Mouse (Mus musculus): ENCODE measurements around the gene Efemp1. TPM values are rescaled to one million over a fixed set of nuclear protein-coding genes. Genes with fewer than 3 reads are reported as not detected.

Efemp1 gene
- 10 to 100 TPM; 16.1 to 18.6 (median 17.0) TPM for total RNA-seq (2022)

DNA sequence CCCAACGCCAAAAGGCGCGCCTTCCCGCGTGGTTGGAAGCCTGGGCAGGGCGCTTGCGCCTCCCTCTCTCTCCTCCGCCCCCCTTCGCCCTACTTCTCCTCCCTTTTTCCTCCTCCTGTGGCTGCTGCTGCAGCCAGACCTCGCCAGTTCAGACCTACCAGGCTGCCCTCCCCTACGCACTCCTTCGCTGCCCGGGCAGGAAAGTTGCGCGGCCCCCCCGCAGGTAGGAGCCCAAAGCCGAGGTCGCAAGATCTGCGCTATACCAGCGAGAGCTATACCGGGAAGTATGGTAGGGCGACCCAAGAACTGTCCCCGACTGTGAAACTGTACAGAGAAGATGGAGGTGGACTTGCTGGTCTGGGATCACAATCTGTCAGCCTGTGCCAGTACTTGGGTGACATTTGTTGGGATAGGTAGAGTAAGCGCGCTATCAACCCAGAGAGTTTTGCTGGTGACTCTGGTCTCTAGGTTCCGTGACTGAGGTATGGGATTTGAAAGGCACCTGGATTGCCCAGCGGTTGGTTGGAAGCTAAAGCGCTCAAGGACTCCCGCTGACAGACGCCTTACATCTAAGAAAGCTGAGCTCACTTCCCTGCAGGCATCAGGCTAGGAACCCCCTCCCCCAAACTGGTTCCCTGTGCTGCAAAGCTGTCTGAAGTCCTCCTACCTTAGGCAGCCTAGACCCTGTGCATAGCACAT lies at the start of gene Efemp1:
Gene Efemp1 (plus strand): TSS at position 103 of the 699 bp plus-strand sequence.
- DNase-seq (ENCODE audit: low spot score in 2 of 2), result peak; percentile 6 to 12

DNA sequence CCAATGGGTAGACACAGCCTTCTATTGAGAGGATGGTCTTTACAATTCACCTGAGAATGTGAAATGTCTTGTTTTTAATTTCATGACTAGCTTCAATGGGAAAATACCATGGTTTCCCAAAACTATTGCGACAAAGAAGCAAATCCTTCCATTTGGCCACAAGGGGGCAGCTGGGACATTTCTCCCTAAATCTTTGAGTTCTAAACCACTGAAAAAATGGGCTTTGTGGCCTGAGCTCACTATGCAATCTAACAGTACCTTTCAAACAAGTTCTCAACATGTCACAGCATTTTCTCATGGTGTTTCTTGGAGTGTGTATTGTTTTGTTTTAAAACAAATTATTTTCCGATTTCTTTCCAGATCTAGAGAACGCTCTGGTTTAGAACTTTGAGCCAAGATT lies 44.3 kb upstream of the Efemp1 start:
- DNase-seq (ENCODE audit: low spot score in 2 of 2), result no peak

DNA sequence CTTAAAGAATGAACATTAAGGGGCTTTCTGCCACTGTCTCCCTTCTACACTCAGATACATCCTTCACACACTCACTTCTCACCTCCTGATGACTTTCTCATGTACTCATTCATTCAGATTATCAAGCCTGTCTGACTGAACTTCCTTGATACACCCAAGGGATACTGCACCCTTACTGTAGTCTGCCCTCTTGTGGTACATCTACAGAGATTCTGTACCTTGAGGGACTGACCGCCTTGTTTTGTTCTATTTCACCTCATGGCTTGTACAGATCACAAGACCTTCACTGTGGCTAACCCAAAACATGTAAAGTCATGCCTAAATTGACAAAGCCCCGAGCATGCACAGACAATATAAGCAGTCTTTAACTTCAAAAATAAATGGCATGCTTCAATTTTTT lies 41.1 kb upstream of the Efemp1 start:
- no peak for DNase-seq (ENCODE audit: low spot score in 2 of 2)

DNA sequence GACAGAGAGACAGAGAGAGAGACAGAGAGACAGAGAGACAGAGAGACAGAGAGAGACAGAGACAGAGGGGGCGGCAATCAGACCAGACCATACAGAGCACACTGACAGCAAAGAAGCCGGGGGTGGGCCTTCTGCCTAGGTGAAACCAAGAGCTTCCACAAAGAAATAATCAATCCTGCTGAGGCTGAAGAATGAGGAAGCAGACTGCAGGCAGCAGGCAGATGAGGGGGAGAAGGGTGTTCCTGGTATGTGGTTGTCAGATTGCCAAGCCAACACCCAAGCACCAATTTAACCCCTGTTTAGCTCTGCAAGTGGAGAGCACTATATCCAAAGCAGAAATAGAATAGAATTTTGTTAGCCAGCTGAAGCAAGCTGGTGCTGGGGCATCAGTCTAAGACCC lies 40.4 kb upstream of the Efemp1 start:
- no peak for DNase-seq (ENCODE audit: low spot score in 2 of 2)

DNA sequence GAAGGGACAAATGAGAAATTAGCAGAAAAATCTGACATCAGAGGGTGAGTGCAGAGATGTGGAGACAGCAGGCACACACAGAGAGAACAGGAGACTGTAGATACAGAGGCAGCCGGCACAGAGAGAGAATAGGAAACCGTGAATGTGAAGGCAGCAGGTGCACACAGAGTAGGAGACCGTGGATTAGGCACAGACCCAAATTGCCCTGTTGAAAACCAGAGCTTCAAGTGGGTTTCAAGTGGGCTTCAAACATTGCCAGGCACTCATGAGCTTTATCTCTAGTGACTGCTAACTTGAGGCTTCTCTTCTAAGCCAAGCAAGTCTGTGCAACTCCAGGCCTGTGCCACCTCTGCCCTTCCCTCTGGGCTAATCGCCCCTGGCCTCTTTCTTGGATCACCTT lies 35.6 kb upstream of the Efemp1 start:
- no peak for DNase-seq (ENCODE audit: low spot score in 2 of 2)

DNA sequence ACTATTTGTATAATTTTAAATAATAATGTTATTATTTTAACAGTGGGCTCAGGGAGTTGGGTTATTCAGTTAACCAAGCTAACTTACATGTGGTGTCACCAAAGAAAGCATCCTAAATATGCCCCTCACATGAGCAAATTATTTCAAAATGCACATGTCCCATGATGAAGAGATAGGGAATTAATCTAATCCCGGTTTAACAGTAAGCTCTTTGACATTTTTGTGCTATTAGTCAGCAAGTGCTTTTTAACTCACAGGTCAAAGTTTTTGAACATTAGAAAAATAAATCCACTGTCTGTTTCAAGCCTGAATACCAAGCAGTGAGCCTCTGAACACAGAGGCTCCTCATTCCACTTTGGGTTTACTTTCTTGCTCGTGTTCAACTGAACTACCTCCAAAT lies 26.1 kb upstream of the Efemp1 start:
- DNase-seq (ENCODE audit: low spot score in 2 of 2), result no peak

DNA sequence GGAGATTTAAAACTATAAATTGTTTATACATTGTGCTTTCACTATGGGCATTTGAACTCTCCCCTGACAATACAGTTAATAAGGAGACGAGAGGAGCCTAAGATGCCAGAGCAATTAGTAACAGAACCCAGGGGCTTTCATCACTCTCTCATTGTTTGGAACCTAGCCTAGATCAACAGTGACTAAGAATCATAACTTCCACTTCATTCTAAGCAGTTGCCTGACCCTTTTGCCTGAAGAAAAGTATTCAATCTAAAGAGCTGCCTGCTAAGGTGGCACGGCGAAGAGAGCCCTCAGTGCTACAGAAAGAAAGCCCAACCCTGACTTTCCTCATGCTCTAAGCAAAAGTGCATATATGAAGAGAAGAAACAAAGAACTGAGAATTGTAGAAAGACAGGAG lies 19.2 kb upstream of the Efemp1 start:
- DNase-seq (ENCODE audit: low spot score in 2 of 2), result no peak

DNA sequence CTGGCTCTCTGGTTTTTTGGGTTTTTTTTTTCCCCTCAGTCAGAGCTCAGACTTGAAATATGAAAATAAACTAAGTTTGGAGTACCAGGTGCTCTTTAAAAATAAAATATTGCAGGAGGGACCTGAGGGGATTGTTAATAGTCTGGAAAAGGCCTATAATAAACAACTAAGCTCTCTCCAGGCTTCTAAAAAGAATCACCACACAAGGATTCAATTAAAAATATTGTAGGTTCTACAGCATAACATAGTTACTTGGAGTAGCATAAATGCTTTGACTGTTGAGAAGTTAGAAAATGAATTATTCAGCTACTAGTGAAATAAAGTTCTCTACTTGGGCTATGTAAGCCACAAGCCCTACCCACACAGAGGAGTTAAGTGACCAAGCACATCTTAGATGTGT lies 17.9 kb upstream of the Efemp1 start:
- no peak for DNase-seq (ENCODE audit: low spot score in 2 of 2)

DNA sequence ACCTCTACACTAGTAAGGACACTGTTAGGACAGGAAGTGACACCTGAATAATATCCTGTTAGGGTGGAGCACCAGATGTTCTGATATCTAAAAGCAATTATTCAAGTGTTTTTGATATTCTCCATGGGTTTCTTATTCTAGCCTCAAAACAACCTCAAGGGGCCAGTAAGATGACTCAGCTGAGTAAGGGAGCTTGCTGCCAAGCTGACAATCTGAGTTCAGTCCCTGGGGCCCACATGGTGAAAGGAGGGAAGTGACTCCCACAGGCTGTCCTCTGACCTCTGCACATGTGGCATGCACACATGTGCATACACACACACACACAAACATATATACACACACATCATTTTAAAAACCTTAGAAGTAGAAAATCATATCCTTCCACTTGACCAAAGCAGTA lies 3.2 kb upstream of the Efemp1 start:
- DNase-seq (ENCODE audit: low spot score in 2 of 2), result no peak

DNA sequence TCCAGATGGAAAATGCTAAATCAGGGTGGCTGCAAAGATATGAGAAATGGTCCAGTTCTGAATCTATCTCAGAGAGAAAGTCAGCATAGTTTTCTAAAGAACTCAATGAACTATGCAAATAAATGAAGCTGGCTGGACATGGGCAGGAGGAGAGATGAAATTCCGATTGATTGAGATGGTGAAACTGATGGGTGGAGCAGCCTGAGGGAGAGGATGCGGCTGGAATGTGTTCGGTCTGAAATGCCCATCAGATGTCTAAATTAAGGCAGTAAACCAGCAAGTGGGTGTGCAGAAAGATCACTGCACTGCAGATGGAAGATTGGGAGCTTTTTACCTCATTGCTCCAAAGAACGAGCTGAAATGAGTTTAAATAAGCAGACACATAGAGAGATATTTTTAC lies 1.4 kb upstream of the Efemp1 start:
- DNase-seq (ENCODE audit: low spot score in 2 of 2), result no peak

DNA sequence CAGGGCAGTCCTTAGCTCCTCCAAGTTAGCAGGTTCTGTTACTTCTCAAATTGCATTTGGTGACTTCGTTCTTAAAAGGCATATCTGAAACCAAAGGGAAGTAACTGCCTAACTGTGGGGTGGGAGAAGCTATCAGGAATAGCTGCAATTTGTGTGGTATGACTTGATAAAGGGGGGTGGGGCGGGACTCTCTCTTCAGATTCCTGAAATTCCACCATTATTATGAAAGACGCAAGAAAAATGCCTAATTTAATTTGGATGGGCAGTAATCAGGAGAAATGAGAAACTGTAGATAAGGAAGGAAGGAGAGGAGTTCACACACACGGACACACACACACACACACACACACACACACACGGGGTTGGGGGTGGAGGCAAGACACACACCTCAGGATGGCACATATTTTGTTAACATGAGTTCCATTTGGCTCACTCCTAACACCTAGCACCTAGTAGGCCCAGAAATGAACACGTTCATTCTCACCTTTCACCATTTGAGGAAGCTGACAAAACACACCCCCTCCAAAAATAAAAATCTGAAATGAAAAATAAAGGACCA lies 564 bp upstream of the Efemp1 start:
- DNase-seq (ENCODE audit: low spot score in 2 of 2), result no peak

DNA sequence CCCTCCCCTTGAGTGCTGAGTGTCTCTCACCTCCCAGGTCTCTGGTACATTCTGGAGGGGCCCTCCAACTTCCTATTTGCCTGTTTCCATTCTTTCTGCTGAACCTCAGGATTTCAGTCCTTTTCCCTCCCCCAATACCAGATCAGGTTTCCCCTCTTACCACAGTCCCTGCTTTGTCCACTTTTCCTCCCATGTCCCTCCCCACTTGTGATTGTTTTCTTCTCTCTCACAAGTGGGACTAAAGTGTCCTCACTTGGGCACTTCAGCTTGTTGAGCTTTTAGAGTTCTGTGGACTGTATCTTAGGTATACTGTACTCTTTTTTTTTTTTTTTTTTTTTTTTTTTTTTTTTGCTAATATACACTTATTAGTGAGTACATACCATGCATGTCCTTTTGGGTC lies 6.1 kb downstream of the Efemp1 start:
- no peak for DNase-seq (ENCODE audit: low spot score in 2 of 2)

DNA sequence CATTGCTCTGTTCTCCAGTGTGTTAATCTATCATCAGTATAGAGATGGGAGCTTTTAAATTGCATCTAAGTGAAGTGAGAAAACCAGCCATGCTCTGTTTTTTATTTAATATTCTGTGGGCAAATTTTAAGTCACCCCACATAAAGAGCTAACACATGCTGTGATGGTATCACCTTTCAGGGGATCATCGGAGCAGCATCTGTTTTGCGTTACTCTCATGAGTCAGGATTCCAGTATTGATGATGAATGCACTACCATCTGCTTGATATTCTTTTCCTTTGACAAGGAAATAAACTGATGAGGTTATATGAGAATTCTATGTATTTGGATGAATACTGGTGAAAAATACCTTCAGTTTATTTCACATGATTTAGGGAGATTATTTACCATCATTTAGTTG lies 16.1 kb downstream of the Efemp1 start:
- DNase-seq (ENCODE audit: low spot score in 2 of 2), result no peak

DNA sequence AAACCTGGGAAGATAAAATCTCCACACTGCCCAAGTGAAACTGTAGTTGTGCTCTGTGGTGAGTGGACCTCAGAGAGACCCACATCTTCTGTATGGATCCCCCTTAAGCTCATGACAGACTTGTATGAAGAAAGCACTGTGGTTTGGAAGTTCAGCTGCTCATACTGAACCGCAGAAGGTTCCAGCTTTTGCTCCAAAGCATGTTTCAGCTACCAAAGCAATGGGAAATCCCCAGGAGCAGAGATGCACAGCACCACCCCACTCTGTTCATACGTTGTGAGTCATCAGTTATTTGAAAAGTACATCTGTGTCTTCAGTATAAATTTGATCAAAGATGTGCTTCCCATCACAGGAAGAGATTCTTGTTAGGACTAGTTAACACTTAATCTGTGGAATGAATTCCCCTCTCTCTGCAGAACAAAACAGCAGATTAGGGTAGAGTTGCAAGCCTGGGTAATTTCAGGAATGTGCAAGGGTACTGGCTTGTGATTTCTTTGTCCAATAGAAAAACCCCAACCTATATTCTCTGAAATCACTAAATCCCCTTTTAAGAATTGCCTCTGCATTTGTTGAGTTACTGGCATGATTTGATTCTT lies 28.5 kb downstream of the Efemp1 start:
- DNase-seq (ENCODE audit: low spot score in 2 of 2), result no peak

DNA sequence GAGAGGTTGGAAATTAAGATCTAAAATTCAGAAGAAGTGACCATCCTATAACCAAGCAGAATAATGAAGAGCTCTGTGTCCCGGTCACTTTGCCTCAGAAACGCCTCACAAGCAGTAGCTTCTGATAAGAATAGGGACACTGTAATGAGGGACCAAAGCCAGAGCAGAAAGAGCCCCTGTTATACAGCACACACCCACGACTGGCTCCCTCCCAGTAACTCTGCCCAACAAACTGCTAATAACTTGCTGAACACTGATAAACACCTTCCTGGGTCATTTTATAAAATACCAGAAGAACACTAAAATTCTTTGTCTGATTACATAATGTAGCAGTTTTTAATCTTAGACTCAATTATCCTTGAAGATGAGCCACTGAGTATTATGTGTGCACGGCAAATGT lies 30.1 kb downstream of the Efemp1 start:
- DNase-seq (ENCODE audit: low spot score in 2 of 2), result no peak

DNA sequence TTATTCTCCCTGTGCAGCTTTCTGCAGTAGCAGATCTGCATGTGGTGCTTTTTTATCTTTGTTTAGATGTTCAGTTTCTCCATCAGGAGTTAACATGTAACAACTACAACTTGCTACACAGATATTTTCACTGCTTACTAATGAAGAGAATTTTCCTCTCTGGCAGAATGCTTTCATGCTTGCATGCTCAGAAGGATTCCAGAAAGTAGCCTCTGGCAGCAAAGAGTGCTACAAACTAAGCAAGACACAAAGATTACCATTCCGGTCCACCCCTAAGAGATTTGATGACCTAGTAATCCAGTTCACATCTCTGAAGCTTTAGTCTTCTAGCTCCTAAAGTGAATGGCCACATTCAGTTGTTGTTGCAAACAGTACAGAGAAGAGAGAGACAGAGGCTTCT lies 36.5 kb downstream of the Efemp1 start:
- DNase-seq (ENCODE audit: low spot score in 2 of 2), result no peak

DNA sequence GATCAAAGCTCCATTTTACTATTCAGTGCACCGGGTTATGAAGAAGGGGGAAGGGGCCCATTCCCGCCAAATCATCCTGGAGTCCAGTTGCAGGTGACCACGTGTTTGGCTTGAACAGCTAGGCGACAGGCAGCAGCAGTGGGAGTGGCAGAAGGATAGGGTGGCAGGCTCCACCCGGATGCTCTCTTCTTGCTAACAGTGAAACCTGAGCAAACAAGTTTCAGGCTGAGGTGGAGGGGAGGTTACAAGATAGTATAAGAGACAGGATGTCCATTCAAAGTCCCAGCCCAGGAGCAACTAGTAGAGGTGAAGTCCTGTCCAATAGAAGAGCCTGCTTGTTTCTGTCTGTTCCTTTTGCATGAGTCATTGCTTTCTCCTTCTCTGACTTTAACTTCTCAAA lies 38.5 kb downstream of the Efemp1 start:
- no peak for DNase-seq (ENCODE audit: low spot score in 2 of 2)

DNA sequence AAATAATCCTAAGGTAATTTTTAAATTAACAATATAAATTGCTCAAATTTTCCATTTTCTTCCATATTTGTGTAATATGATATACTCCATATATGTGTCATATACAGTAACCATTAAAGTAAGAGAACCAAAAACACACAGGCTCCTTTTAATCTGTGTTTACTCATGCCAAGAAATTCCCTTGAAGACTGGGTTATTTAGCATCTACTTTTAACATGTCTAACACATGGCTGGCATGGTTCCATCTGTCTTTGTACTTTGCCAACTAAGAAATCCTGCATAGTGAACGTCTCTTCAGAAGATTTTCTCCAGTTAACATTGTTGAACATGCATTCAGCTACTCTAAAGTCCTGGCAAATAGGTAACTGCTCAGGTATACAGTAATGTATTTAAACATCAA lies 46.4 kb downstream of the Efemp1 start:
- no peak for DNase-seq (ENCODE audit: low spot score in 2 of 2)

DNA sequence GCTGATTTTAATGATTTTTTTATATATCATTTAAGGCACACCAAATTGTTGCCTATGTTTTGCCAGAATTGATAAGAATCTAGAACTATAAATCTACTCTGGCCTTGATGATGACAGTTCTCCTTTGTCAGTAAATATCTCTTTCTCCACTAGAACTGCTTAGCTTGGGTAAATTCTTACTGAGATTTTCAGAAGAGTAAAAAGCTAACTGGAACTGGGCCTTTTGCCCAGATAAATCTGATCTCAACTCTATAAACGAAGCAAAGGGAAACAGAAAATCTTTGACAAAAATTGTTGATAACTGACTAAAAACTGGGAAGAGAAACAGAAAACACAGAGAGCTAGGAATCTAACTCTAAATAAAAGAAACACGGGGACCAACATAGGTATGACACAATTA lies 51.6 kb downstream of the Efemp1 start:
- no peak for DNase-seq (ENCODE audit: low spot score in 2 of 2)

DNA sequence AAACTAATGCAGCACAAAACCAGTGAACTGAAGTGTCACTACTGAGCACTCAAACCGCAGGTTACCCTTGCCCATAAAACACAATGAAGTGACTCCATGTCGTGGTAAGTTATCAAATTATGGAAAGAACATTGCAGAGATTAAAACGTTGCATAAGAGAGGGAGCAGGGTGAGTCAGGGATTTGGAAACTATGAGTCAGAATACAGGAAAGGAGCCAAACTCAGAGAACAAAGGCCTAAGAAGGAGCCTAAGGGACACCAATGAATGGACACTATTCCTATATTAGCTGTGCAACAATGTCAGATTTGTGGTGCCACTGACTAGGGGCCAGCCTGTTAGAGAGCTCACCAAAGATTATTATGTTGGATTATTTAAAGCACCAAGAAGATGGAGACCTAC lies 53.3 kb downstream of the Efemp1 start:
- no peak for DNase-seq (ENCODE audit: low spot score in 2 of 2)

DNA sequence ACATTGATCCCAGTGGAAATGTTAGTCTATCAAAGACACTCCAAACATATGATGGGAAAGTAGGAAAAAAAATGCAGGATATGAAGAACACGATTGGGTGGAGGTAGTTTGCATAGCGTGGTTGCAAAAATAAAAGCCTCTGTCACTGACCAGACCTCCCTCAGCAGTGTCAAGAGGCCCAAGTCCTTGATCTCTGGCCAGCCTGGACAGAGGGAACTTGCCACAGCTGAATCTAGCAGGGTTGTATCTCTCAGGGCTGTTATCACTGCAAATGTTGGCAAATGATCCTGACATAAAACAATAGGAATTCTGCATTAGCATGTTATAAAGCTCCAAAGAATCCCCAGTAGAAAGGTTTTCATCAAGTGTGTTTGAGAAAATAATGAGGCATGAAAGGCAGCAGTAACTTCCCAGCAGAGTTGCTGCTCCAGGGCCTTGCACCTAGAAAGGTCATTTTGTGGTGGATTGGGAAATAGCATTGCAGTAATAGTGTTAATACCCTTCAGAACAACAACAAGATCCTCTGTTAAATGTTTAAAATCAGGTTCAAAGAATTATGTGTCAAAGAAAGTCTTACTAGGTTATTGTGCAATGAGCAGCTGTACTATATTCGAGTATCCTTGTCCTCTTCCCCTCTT lies 56.0 kb downstream of the Efemp1 start:
- no peak for DNase-seq (ENCODE audit: low spot score in 2 of 2)

DNA sequence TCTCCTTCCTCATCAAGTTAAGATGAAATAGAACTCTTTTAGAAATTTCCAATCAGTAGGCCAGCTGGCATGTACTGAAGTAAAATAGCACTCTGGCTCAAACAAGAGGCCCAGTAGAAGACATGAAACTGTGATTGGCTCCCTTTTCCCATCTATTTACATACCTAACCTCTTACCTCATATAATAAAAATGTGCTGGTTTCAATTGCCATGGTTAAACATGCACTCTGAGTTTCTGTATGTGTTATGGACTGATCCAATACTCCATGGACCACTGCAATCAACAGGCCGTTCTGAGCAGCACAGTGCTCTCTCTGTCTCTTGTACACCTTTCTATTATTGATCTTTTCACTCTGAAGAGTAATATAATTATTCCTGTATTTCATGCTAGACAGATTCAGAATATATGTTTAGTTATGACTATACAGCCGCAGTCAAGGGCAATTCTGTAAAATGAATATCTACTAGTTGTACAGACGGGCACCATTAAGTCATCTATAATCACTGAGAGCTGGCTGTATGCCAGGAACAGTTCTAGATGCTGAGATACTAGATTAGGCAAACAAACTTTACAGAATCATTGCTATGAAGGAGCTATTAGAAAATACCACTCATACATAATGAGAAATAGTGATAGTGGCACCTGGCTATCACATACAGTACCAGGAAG lies 59.6 kb downstream of the Efemp1 start:
- DNase-seq (ENCODE audit: low spot score in 2 of 2), result no peak

Measured in left cerebral cortex, adult 8-10 months (tissue).